Mouse (Mus musculus): ENCODE results near the gene Nsa2. TPM values are rescaled to one million over a fixed set of nuclear protein-coding genes. Genes with fewer than 3 reads are reported as not detected.
"Not testable (repeated sequence)": the region's sequence is repeated elsewhere in the genome, so short reads cannot be mapped to it uniquely, and the experiment has no call there.

Gene Nsa2
- polyA plus RNA-seq (2016; fragmentation: Nextera tagmentation; extraction: Ambion mirVana): 52.4 and 57.3 TPM in 2 replicates

DNA sequence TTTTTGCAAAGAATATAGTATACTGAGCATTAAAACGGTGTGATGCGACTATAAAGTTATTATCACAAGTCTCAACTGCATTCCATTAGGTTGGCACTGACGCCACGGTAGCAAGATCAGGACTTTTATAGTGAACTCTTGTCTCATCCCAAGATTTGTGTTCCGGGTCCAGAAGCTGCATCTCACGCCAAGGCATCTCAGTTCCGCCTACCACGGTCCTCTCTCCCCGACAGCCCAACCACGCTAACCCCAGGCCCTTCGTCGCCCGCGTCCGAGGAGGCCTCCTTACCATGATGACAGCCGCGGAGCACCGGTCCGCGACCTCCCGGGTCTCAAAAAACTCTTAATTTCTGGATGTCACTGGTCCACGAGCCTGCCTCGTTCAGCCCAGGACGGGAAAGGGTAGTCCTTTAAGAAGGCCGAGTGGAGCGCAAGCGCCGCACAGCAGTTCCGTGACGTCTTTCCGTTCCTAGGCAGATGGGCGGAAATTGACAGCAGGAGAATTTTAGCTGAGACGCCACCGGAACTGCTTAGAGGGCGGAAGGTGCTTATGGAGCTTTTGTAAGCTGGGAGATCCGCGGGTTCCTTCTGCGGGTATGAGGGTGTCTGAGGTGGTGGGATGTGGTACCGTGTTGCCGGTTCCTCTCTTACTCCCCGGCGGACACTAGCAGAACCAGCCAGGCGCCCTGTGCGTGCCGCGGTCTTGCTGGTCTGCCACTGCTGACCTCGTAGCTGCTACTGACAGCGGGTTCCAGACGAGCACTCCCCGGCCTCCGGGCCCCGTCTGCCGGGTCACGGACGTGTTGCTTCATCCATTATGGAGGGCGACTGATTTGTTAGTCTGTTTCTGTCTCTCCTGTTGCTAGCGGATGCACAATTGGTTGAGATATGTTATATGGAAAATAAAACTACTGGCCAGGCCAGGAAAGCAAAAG lies at the start of gene Nsa2, which contains the start of gene Gfm2:
Nsa2 (minus strand) TSS at position 472 of the 935 bp plus-strand sequence.
Gfm2 (plus strand) TSS at position 472 of the 935 bp plus-strand sequence.
- Histone ChIP-seq H3K4me3 (peak within 1 kb of the TSS; percentile 82), H3K9ac (peak within 1 kb of the TSS; percentile 82), H3K9me3 (no peaks in the 10 kb centered on the region), H3K4me1 (peaks cover 6% of the 10 kb centered on the region; the same call in 1 of the 2 replicates), H3K36me3 (peaks cover 16% of the 10 kb centered on the region), H3K27me3 (replicated peaks) (no peaks in the 10 kb centered on the region), H3K4me2 (replicated peaks) (peak within 1 kb of the TSS; percentile 75), H3K27ac (peak within 1 kb of the TSS; percentile 59; the same call in 1 of the 2 replicates)
- peak; percentile 95 for ATAC-seq (ENCODE audit: low FRiP score, low read depth)
- WGBS: under 1% methylated on average over 57 of the region's 57 CpGs

DNA sequence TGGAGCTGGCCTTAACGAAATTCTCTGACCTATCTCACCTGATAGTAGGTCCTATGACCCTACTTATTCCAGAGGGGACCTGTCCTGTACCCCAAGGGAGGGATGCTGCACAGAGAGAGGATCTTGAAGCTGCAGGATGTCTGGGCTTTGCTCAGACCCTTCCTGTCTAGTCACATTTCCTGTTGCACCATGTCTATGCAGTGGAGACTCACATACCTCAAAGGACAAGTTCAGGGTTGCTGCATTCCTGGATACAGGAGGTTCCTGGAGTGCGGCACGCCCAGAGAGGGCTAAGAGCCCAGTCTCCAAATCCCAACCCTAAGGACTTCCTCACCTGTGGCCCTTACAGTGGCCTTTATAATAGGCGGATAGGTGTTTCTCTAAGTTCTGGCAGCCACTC lies 48.6 kb upstream of the Nsa2 start:
- no peak overlapping the region for H3K27ac ChIP-seq
- no peaks in the 10 kb centered on the region for H3K9me3 ChIP-seq
- ATAC-seq (ENCODE audit: low FRiP score, low read depth): no peak
- no peaks in the 10 kb centered on the region for H3K36me3 ChIP-seq
- no peaks in the 10 kb centered on the region for H3K27me3 ChIP-seq (replicated peaks)
- no peak overlapping the region for H3K4me2 ChIP-seq (replicated peaks)
- H3K9ac ChIP-seq: no peak overlapping the region
- H3K4me3 ChIP-seq: no peak overlapping the region
- no peaks in the 10 kb centered on the region for H3K4me1 ChIP-seq
- 89% methylated on average over 4 of the region's 4 CpGs for WGBS

DNA sequence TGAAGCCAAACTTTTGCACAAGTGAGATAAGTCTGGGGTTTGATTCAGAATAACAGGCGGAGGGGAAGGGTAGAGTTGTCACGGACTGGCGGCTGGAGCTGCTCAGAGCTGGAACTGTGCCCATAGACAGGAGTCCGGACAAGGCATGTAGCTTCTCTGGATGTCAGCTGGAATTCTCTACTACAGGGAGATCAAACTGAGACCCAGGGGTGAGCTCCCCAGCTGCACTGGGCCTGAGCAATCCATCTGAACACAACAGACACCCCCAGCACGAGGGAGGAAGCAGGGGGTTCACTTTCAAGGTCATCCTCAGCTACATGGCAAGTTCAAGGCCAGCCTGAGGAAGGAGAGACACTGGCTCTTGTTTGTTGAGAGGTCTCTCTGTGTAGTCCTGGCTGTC lies 46.9 kb upstream of the Nsa2 start:
- Histone ChIP-seq H3K27ac (no peak overlapping the region), H3K4me1 (no peaks in the 10 kb centered on the region), H3K9ac (no peak overlapping the region), H3K27me3 (replicated peaks) (no peaks in the 10 kb centered on the region), H3K9me3 (no peaks in the 10 kb centered on the region), H3K36me3 (peaks cover 12% of the 10 kb centered on the region), H3K4me3 (no peak overlapping the region), H3K4me2 (replicated peaks) (no peak overlapping the region)
- no peak for ATAC-seq (ENCODE audit: low FRiP score, low read depth)
- WGBS: 91% methylated on average over 5 of the region's 5 CpGs

DNA sequence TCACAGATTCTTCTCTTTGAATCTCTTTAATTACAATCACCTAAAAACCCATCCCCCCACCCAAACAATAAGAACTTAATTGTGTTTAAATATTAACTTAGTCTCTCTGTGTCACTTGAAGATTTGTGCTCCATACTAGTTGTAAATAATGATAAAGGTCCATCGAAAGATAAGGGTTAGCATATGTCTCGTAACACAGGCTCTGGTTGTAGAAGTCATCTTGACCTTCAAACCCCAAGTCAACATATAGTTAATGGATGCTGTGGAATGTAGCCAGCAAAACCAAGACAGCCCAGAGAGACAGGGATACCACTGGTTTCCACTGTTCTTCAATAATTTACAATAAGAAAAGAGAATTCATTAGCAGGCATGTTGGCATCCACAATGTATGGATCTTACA lies 46.4 kb upstream of the Nsa2 start:
- Histone ChIP-seq H3K9ac (no peak overlapping the region), H3K4me2 (replicated peaks) (no peak overlapping the region), H3K27ac (no peak overlapping the region), H3K9me3 (no peaks in the 10 kb centered on the region), H3K27me3 (replicated peaks) (no peaks in the 10 kb centered on the region), H3K4me3 (no peak overlapping the region), H3K36me3 (peaks cover 16% of the 10 kb centered on the region), H3K4me1 (no peaks in the 10 kb centered on the region)
- 91% methylated on average over 2 of the region's 2 CpGs for WGBS
- ATAC-seq (ENCODE audit: low FRiP score, low read depth): no peak

DNA sequence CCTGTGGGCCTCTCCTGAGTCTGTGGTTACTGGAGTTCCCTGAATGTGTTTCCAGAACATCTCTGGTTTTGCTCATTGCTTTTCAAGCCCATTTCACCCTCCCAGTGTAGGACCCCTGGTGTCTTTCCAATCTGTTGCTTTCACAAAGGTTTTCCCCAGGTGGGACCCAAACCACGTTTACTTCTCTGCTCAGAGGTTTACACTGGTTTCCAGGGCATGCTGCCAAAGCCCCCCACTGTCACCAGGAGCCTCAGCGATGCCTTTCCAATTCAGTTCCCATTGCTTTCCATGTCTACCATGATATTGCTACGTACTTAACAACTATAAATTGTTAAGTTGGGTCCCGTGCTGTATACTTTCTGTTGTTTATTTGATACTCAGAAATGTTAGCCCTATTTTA lies 45.1 kb upstream of the Nsa2 start:
- H3K4me1 ChIP-seq: no peaks in the 10 kb centered on the region
- H3K27me3 ChIP-seq (replicated peaks): no peaks in the 10 kb centered on the region
- 81% methylated on average over 4 of the region's 4 CpGs for WGBS
- no peak overlapping the region for H3K9ac ChIP-seq
- ATAC-seq (ENCODE audit: low FRiP score, low read depth): no peak
- no peak overlapping the region for H3K4me3 ChIP-seq
- H3K9me3 ChIP-seq: no peaks in the 10 kb centered on the region
- no peak overlapping the region for H3K27ac ChIP-seq
- H3K36me3 ChIP-seq: peaks cover 28% of the 10 kb centered on the region
- no peak overlapping the region for H3K4me2 ChIP-seq (replicated peaks)

DNA sequence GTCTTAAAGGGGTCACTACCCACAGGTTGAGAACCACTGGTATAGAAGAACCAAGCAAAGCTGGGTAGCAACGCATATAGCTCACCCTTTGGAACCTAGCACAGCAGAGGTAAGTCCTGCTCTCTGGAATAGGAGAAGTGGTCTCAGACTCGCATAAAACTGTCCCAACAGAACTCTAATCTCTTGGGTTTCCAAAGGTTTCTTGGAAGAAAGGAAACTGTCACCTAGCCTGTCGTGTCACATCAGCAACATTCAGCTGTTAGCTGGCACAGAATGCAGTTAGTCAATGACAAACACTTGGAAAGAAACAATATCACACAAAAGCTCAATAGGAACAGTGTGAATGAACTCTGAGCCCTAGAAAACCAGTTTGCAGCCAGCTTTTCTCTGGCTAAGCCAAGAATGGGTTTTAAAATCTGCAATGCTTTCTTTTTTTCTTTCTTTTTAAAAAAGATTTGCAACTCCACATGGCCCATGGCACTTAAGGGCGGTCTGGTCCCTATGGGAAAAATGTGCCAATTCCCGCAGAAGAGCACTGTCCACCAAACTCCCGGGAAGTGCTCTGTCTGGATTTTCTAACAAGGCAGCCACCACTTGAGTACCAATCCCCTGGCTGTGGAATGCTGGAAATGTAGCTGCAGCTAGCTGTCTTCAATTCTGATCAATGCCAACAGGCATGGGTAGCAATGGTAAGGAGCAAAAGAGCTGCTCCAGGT lies 42.5 kb upstream of the Nsa2 start:
- Histone ChIP-seq H3K4me3 (no peak overlapping the region), H3K4me1 (no peaks in the 10 kb centered on the region), H3K36me3 (peaks cover 47% of the 10 kb centered on the region), H3K9me3 (no peaks in the 10 kb centered on the region), H3K27me3 (replicated peaks) (no peaks in the 10 kb centered on the region), H3K9ac (no peak overlapping the region), H3K27ac (no peak overlapping the region), H3K4me2 (replicated peaks) (no peak overlapping the region)
- no peak for ATAC-seq (ENCODE audit: low FRiP score, low read depth)
- 74% methylated on average over 6 of the region's 6 CpGs for WGBS

DNA sequence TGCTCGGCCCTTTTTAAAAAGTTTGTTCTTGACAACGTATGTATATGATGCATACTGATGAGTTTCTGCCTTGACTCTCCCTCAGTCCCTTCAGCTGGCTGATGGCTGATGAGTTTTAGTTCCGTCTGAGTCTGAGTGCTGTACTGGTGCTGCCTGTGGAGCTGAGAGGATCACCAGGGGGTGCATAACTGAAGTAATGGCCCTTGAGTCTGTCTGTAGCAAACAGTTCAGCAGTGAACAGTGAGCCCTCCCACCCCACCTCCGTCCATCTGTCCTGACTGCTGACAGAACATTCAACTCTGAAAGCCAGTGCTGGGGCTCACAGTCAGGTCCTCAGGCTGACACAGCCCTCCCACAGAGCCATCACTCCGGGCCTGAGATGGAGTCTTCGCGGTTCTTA lies 41.2 kb upstream of the Nsa2 start:
- H3K4me3 ChIP-seq: no peak overlapping the region
- H3K27me3 ChIP-seq (replicated peaks): no peaks in the 10 kb centered on the region
- no peak overlapping the region for H3K4me2 ChIP-seq (replicated peaks)
- ATAC-seq (ENCODE audit: low FRiP score, low read depth): no peak
- H3K9ac ChIP-seq: no peak overlapping the region
- WGBS: 75% methylated on average over 7 of the region's 7 CpGs
- peaks cover 61% of the 10 kb centered on the region for H3K36me3 ChIP-seq
- no peaks in the 10 kb centered on the region for H3K4me1 ChIP-seq
- H3K9me3 ChIP-seq: no peaks in the 10 kb centered on the region
- no peak overlapping the region for H3K27ac ChIP-seq

DNA sequence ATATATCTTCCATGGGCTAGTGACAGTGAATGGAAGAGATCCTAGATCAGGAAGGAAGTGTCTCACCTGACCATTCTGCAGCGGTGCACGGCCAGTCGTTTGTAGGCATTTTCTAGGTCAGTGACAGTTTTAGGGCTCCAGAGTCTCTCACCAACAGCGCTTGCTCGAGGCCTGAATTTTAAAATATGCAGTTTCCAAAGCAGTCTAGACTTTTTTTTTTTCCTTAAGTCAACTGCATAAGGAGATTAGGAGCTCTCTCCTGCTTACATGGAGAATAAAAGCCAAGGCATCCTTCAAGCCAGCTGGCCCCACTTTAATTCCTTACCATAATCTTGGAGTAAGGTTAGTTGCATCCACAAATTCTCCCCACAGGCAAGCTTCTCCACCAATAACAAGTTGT lies 39.0 kb upstream of the Nsa2 start:
- Histone ChIP-seq H3K27ac (no peak overlapping the region), H3K9me3 (no peaks in the 10 kb centered on the region), H3K4me1 (no peaks in the 10 kb centered on the region), H3K4me3 (no peak overlapping the region), H3K9ac (no peak overlapping the region), H3K36me3 (peaks cover 78% of the 10 kb centered on the region), H3K27me3 (replicated peaks) (no peaks in the 10 kb centered on the region), H3K4me2 (replicated peaks) (no peak overlapping the region)
- 93% methylated on average over 5 of the region's 5 CpGs for WGBS
- no peak for ATAC-seq (ENCODE audit: low FRiP score, low read depth)

DNA sequence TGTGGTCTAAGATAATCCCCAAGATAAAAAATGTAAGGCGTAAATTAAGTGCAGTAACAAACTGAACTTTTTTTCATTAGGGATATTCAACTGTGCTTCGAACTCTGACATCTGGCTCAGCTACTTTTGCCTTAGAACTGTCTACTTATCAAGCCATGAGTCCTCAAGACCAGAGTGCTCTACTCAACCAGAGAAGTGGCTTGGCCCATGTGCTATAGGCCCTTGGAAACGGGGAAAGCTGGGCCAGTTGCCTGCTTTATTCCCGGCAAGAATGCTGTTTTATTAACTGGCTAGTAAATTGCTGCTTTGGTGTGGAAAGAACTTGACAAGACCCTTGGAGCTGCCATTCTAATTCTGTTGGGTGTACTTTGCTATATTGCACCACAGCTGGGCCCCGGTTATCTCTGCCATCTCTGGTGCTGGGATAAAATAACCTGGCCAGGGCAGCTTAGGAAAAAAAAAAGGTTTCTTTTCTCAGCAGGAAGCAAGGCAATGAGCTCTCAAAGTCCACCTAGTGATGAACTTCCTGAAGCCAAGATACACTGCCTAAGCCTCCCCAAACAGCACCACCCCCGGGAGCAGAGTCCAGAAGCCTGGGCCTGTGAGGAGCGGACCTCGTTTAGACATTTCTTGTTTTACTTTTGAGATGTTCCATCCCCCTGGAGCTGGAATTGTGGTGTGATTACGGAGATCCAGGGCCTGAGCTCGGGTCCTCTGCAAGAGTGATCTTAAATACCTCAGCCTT lies 38.0 kb upstream of the Nsa2 start:
- ATAC-seq (ENCODE audit: low FRiP score, low read depth): no peak
- 85% methylated on average over 10 of the region's 10 CpGs for WGBS
- peaks cover 83% of the 10 kb centered on the region for H3K36me3 ChIP-seq
- no peaks in the 10 kb centered on the region for H3K4me1 ChIP-seq
- no peak overlapping the region for H3K9ac ChIP-seq
- H3K9me3 ChIP-seq: no peaks in the 10 kb centered on the region
- no peak overlapping the region for H3K4me3 ChIP-seq
- H3K27ac ChIP-seq: no peak overlapping the region
- no peaks in the 10 kb centered on the region for H3K27me3 ChIP-seq (replicated peaks)
- H3K4me2 ChIP-seq (replicated peaks): no peak overlapping the region

DNA sequence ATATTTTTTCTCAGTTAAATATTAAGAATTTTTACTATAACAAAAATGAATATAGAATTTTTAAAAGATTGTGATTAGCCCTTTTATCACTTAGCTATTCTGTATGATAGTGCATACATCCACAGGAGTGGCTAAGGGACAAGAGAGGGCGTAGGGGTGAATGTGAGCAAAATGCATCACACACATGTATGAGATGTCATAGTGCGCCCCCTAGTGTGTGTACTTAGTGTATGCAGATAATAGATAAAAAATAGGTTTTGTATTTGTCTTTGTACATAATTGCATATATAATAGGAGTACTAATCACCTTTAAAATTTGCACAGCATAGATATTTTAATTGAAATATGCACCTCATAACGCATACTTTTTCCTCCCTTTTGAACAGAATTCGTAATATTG lies 8.1 kb upstream of the Nsa2 start:
- 63% methylated on average over 4 of the region's 4 CpGs for WGBS
- no peaks in the 10 kb centered on the region for H3K9me3 ChIP-seq
- H3K36me3 ChIP-seq: peaks cover 59% of the 10 kb centered on the region
- no peaks in the 10 kb centered on the region for H3K27me3 ChIP-seq (replicated peaks)
- H3K27ac ChIP-seq: no peak overlapping the region
- no peak overlapping the region for H3K9ac ChIP-seq
- no peak overlapping the region for H3K4me3 ChIP-seq
- no peak for ATAC-seq (ENCODE audit: low FRiP score, low read depth)
- no peaks in the 10 kb centered on the region for H3K4me1 ChIP-seq
- H3K4me2 ChIP-seq (replicated peaks): no peak overlapping the region

DNA sequence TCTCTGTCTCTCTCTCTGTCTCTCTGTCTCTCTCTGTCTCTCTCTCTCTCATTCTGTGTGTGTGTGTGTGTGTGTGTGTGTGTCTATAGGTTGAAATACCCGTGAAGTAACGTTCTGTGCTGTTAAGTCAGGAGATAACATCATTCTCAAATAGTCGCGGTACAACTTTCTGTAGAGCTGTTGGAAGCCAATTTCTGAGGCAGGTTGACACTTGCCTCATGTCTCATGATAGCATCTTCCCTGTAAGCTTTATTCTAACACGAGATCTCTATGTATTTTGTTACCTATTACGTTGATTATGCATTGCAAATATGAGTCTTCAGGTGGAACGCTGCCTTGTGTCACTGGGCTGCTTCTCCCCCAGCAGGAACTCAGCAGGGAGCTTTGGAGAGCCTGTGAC lies 4.6 kb upstream of the Nsa2 start:
- Histone ChIP-seq H3K4me1 (0 out of 2 replicates have a peak, but pooled peaks cover 3% of the 10 kb centered on the region), H3K4me2 (replicated peaks) (no peak overlapping the region), H3K27me3 (replicated peaks) (no peaks in the 10 kb centered on the region), H3K9ac (no peak overlapping the region), H3K9me3 (no peaks in the 10 kb centered on the region), H3K27ac (no peak overlapping the region), H3K4me3 (no peak overlapping the region), H3K36me3 (peaks cover 30% of the 10 kb centered on the region)
- ATAC-seq (ENCODE audit: low FRiP score, low read depth): no peak
- WGBS: 93% methylated on average over 7 of the region's 7 CpGs

DNA sequence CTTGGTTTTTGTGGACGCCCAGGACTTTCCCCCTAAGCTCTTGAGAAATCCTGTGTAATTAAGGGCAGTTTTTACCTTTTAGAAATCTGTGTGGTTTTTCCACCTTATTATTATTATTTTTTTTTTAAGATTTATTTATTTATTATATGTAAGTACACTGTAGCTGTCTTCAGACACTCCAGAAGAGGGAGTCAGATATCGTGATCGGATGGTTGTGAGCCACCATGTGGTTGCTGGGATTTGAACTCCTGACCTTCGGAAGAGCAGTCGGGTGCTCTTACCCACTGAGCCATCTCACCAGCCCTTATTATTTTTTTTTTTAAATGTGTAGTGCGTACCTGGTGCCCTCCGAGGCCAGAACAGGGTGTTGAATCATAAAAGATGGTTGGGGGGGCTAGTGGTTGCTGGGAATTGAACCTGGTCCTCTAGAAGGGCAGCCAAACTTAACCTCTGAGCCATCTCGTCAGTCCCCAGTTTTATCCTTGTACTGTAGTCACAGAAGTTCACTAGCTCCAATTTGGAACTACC lies 731 bp upstream of the Nsa2 start:
- peak; percentile 11; the same call in 1 of the 2 replicates for ATAC-seq (ENCODE audit: low FRiP score, low read depth)
- not testable (repeated sequence) for H3K27me3 ChIP-seq (replicated peaks); H3K27ac ChIP-seq; H3K9me3 ChIP-seq; H3K4me1 ChIP-seq
- WGBS: 32% methylated on average over 8 of the region's 8 CpGs
- Histone ChIP-seq H3K4me3 (peak overlapping the region; percentile 82), H3K36me3 (peaks cover 19% of the 10 kb centered on the region), H3K4me2 (replicated peaks) (peak overlapping the region; percentile 75), H3K9ac (peak overlapping the region; percentile 82)

Measured in neural tube, embryonic 12.5 days (tissue).